Mouse (Mus musculus) fibroblast of lung, adult 2 months (primary cell): ENCODE measurements around the gene Ak3.
"Not testable (repeated sequence)": the region's sequence is repeated elsewhere in the genome, so short reads cannot be mapped to it uniquely, and the experiment has no call there.

ENCODE experiments used
- DNase-seq: peaks from one replicate; pipeline ENCODE4 v3.0.0-alpha.2; 2011; ENCODE audit warnings: low read depth

Gene Ak3

DNA sequence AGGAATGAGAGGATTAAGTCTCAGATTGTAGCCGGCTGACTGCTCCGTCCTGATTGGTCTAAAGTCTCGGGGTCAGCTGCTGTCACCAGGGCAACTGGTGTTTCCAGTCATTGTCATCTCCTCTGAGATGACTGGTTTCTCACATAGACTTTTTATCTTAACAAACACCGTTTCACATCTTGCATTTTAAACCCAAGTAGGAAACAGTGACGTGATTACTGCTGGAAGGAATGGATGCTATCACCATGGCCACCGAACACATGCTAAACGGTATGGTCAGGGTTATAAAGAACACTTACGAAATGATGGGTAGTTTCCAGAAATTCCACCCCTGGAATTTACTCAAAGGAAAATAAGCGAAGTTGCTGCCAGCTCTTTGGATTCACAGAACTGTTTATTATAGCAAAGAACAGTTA is 3.4 kb downstream of the Ak3 start:
- no peak for DNase-seq

DNA sequence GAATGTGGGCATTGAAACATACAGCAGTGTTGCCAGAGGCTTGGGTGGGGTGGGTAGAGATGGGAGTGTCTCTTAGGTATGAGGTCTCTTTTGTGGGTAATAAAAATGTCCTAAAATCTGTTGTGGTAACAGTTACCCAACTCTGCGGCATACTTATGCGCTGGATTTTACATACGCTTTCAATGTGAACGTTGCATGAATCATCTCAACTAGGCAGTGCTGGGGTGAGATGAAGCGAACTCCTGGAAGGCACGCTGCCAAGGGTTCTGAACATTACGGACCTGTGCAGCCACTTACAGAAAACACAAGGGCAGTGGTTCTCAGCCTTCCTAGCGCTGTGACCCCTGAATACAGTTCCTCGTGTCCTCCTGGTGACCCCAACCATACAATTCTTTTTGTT is 5.1 kb downstream of the Ak3 start:
- DNase-seq = no peak

DNA sequence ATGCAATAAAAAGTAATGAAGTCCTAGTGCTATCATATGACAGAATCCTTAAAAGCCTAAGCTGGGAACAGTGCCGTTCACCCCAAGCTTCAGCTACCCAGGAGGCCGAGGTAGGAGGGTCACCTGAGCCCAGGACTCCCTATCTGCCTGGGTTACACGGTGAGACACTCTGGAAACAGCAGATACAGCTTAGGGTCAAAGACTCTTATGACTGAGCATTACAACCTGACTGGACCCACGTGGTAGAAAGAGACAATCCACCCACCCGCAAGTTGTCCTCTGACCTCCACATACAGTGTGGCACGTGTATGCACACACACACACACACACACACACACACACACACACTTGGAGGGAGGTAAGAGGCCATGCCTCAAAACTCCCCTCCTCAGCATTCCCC is 5.6 kb downstream of the Ak3 start:
- DNase-seq = no peak

DNA sequence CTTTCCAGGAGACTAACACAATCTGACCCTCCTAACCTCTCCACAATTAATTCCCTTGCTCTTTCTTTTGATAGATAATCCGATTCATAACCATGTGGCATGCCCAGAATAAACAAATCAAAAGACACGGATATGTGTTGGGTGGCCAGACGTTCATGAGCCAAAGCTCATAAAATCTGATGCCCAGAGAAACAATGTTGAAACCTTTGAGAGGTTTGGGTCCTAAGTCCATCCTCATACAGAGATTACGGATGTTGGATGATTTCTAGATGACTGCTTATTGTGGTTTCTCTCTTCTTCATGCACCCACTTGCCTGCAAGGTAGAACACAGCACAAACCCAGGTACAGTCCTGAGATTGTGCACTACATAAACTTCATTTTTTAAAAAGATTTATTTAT is 7.6 kb downstream of the Ak3 start:
- DNase-seq = no peak

DNA sequence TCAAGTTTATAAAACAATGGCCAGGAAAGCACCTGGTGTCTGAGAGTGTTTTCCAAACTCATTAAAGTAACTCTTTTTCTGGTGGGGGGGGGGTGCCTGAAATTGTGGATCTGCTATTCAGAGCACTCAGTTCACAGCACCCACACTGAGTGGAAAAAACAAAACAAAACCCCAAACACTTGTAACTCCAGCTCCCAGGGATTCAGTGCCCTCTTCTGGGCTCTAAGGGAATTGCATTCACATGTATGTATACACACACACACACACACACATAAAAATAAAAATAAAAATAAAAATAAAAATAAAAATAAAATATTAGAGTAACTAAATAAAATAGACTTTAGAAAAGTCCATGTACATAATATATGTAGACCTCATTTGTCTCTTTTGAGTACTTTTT is 8.4 kb downstream of the Ak3 start:
- no peak for DNase-seq

DNA sequence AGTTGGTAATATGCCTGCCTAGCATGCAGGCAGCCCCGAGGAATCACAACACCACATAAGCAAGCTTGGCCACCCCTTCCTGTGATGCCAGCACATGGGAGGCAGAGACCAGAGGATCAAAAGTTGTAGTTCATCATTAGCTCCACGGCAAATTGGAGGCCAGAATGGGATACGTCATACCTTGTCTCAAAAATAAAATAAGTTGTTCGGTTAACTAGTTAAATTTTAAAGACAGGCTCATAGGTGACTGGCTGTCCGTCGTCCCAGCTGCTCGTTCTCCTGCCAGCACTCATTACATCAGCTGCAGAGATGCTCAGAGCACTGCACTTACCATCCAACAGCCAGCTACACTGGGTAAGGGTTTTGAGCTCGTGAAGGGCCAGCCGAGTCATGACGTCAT is 10.2 kb downstream of the Ak3 start:
- no peak for DNase-seq

DNA sequence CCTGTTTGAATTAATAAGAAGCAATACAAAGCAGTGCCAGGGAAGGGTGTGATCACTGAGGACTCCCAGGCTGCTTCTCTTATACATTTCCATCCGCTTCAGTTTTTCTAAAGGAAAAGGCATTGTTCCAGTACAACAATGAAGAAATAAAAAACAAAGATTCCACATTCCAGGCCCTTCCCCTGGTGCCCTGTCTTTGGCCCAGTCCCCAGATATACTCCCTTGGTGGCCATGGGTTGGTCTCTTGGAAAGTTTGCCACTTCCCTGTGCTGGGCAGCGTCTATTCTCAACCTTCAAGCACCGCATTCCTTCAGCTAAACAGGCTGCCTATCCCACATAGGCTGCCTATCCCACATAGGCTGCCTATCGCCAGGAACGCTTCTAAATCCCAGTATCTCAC is 10.7 kb downstream of the Ak3 start:
- DNase-seq = no peak

DNA sequence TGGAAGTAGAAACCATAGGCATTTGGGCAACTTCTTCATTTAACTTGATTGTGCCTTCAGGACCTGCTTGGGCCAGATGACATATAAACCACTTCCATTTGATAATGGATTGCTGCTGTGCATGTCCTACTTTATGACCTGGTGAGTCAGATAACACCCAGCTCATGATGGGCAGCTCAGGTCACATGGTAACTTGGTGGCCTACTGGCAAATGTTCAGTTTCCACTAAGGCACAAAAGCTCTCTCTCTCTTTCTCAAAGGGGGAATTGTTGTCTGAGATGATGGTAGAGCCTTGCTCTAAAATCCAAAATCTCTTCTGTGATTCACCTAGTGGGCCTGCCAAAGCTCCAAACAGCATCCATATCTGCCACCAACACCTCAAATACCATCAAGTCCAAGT is 15.1 kb downstream of the Ak3 start:
- DNase-seq = no peak

DNA sequence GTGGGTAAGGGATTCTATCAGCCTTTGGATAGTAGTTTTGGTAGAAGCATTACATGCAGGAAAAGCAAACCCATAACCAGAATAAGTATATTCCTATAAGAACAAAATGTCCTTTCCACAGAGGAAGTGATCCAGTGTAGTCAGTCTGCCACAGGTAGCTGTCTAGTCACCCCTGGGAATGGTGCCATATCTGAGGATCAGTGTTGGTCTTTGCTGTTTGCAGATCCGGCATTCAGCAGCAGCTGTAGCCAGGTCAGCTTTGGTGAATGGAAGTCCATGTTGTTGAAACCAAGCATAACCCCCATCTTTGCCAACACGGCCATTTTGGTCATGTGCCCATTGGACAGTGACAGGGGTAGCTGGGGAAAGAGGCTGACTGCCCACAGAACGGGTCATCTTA is 16.0 kb downstream of the Ak3 start:
- DNase-seq = no peak

DNA sequence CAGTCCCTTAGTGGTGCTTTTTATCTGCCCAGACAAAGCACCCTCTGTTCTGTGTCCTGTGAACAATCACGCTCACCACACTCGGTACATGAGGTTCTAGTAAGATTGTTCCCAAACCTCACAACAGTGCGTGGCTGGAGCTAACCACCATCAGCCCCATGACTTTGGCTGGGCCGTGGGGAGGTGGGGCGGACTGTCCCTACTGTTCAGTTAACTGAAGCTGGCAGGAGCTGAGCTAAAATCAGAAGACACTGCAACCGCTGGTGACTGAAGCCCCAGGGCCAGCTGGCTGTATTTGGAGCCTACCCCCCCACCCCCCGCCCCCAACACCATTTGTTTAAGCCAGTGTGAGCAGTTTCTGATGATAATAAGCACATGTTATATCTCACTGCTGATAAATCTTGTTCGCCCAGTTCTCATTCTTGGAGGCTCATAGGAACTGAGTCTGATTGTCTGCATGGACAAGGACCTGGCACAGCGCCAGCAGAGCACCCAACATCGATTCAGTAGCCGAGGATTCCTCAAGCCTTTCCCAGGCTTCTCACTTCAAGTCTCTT is 23.3 kb downstream of the Ak3 start:
- no peak for DNase-seq

DNA sequence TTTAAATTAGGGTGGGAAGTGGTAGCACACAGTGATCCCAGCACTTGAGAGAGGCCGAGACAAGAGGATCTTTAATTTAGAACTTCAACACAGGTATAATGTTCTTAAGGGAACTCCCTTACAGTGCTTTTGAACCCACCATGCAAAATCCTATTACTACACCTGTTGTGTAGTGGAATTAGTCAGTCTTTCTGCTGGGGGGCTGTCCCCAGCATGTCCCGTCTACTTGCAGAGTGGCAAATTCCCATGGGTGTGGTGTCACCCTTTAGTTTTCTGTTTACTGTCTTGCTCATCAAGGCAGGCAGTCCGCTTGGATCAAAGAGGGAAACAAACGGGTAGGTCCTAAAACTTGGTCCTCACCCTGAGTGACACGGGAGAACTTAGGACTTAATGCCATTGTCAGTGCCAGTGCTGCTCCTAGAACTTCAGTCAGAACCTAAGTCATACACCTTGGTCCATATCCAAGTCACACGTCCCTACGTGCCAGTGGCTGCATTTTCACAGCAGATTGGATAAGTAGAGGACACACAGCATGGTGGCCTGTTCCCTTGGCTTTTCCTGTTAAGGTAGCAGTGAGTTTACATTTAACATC is 25.9 kb downstream of the Ak3 start:
- no peak for DNase-seq

DNA sequence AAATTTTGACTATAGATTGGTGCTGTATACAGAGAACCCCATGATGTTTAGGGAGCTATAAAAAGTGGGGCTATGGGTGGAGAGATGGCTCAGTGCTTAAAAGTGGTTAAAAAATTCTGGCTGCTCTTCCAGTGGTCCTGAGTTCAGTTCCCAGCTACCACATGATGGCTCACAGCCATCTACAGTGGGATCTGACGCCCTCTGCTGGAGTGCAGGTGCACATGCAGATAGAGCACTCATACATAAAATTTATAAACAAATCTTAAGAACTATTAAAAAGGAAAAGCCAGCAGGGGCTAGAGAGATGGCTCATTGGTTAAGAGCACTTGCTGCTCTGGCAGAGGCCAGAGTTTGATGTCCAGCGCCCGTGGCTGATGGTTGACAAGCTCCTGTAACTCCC is 28.1 kb downstream of the Ak3 start:
- no peak for DNase-seq

DNA sequence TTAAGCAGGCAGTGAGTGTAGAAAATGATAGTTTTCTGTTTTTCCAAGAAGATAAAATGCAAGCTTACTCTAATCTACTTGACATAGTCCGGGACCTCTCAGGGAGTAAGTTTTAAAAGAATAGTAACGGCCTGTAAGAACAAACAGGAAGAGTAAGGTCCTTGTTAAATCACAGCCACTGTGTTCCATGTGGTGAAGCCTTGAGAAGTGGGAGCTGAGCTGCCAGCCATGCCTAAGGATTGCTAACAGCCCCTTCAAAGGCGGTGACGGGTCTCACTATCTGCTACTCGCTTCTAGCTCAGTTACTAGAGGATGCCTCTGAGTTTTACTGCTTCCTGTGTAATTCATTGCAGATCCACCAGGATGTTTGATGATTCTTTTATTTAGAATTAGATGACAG is 31.0 kb downstream of the Ak3 start:
- no peak for DNase-seq

DNA sequence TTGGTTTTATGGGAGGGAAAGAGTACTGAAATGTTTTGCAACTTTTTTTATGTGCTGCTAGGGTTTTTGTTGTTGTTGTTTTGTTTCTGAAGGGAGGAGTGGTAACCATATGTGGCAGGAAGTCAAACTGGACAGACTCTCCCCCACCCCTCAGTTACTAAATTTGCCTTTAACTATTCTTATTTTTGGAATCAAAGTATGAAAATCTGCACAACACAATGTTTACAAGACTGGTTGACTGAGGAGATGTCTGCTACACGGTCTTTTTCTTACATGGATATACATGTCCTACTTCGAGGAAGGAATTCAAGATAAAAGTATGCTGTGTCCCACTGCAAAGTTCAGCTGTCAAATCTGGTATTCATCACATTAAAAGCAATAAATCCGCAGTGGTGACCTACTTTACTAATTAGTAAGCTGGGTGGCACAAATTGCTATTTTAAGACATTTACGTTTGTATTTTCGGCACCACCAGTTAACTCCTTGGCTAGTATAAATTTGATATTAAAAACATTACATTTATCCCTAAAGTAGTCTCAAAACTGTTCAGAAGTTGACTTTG is 31.5 kb downstream of the Ak3 start:
- no peak for DNase-seq

DNA sequence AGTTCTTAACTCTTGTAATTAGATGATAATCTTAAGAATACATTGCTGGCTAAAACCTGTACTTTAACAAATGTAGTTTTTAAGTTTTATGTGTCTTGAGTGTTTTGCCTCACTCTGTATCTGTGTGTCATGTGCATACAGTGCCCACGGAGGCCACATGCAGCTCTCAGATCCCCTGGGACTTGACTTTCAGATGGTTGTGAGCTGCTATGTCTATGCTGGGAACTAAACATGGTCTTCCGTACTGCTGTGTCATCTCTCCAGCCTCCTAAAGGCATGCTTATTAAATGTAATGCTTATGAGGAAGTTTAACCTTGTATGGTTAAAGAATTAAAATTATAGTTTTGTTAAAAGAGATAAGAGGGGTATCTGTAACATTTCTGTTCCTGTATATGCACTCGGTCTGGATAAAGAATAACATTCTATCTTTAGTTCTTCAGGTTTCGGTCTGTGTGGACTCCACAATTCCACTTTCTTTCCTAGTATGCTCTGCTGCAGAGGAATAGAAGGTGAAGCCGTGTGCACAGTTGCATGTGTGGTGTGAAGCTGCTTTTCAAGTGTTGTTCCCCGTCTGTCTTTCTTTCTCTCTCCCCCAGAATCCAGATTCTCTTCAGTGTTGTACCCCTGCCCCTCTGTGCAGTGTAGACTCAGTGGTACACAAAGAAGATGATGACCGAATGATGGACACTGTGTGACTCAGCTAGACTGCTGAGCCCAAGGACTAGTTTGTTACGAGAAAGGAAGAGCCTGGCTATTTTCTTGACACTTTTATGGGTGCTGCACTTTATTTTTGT is 32.2 kb downstream of the Ak3 start:
- DNase-seq = no peak

DNA sequence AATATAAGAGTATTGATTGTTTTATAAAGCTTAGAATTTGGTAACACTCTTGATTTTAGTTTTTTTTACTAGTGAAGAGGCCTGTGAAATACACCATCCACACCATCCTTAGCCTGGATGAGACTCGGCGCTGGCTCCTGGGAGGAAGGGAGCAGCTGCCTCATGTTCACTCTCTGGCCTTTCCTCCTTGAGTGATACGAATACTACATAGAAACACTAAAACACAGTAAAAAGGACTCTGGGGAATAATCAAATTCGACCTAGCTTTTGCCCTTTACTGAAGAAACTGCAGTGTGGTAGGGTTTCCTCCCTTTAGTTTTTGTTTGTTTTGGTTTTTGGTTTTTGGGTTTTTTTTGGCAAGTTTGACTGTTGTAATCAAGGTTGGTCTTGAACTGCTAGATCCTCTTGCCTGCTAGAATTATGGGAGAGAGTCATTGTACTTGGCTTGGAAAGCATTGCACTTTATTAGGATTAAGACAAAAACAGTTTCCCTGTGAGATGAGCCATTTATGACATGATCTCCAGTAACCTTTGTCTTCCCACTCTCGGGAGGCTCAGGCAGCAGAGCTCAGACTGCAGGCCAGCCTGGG is 33.2 kb downstream of the Ak3 start:
- DNase-seq = no peak

DNA sequence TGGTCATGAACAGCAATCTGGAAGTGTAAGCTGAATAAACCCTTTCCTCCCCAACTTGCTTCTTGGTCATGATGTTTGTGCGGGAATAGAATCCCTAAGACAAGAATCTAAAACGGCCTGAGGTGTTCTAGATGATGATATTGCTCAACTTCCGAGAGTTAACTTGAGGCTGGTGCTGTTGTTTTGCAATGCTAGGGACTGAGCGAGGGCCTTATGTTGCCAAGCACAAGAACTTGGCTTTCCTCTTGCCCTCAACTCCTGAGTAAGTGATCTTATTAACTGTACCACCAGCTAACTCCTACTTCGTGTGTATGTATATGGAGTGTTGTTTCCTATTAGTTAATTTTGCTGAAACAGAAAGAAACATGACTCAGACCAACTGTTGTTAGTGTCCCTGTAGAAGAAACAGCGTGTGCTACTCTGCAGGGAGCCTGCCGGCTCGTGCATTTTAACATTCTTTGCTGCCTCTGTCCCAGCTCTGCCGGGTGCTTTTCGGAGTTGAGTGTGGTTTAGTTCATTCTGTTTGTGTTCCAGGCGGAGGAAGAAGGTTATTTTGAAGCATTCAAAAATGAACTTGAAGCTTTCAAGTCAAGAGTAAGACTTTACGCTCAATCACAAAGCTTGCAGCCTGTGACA is 36.3 kb downstream of the Ak3 start:
- DNase-seq = no peak

DNA sequence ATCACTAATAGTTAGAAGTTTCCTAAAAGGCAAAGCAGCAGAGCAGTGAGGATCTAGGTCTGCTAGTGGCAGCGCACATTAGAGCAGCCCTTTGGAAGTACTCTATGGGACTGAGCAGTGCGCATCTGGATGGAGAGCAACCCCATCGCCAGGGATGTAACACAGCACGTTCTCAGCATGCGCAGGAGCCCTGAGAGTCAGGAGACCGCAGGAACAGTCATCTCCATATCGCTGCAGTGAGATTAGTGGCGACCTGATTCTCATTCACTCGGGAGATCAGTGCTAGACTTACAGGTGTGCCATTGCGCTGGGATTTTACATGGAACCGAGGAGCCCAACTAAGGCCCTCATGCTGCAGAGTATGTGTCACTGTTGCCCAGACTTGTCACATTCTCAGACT is 38.7 kb downstream of the Ak3 start:
- DNase-seq = no peak

DNA sequence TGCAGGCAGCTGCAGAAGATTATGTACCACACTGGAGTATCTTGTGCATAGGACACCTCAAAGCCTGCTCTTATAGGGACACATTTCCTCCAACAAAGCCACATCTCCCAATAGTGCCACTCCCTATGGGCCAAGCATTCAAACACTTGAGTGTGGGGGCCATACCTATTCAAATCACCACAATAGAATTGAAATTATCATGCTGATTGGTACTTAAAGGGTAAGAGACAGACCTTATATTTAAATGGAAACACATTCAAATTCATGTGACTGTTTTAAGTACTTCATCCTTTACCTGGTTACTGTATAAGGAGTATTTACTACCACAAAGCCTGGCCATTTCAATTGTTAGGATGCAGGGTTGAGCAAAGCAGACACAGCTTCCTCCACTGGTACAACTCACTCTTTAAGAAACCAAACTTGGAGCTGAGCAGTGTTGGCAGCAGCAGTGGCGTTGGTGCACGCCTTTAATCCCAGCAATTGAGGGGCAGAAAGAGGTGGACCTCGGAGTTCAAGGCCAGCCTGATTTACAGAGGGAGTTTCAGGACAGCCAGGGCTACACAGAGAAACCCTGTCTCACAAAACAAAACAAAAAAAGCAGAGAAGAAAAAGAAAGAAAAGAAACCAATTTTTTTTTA is 39.6 kb downstream of the Ak3 start:
- no peak for DNase-seq

DNA sequence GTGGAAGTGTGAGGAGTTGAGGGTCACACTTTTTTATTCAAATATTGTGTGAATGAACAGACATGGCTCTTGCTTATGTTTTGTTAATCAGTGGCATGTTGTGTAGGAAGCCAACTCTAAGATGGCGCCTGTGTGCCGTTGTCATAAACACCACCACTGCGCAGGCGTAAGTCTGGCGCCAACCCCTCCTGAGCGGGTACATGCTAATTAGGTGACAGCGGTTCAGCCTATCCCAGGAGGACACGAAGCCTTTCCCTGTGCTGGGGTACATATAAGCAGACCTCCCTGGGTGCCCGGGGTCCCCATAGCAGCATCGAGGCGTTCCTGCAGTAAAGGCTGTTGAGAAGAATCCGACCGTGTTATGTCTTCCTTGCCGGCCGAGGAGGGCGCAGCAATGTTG is 47.4 kb downstream of the Ak3 start:
- DNase-seq = not testable (repeated sequence)

DNA sequence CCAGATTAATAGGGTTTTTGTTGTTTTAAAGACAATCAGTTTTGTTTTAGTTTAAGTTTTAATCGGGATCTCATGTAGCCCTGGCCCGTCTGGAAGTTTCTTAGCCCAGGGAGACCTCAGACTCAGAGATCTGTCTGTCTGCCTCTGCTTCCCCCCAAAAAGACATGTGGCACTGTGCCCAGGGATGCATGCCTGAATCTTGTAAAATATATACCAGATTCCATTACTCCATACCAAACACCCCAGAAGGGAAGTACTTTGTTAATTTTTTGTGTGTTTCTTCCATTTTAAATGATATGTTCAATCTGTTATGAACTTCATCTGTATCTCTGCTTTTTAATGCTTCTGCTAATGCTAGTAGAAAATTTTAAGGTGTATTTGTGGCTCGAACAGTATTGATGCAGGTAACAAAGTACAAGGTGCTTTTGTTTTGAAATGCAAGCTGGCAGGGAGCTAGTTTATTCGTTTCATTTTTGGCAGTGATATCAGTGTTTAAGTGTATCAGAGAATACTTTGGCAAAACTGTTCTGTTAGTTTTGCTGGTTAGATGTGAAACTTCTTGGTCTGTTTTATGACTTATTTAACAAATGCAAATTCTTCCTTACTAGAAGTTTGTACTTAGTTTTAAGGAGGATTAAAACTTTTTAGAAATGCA is 49.7 kb downstream of the Ak3 start:
- no peak for DNase-seq

DNA sequence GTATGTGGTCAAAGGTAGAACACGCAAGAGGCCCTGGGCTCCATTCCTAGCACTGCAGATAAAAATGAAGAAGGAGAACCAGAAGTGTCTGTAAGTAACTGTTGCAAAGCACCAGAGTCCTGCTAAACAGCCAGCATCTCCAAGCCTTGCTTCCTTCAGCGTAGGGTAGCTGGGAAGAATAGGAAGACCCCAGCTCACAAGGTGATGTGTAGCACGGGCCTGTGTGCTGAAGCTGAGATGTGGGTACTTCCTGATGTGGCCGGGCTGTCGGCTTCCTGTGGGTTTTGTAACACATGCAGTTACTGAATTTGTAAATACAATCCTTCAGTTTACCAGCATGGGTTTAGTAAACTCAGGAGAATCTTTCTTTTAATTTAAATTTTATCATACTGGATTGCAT is 52.4 kb downstream of the Ak3 start:
- no peak for DNase-seq
